Mouse (Mus musculus) CH12.LX (cell line): ENCODE measurements around the gene Stag2.

Experiments
- CTCF ChIP-seq, 2 experiments: IDR thresholded peaks in 1 of 2; conservative IDR thresholded peaks in 1 of 2; 2 replicates each; pipeline ENCODE4 v1.5.1; 2011 to 2012; ENCODE audit warnings: low read depth in 2 of 2, low read length in 2 of 2, improper control_type of control experiment in 1 of 2, inconsistent platforms in 1 of 2, mild to moderate bottlenecking in 1 of 2, moderate library complexity in 1 of 2
- JUN ChIP-seq: IDR thresholded peaks from 2 replicates; pipeline ENCODE4 v1.6.1; 2011; ENCODE audit warnings: low read depth, mild to moderate bottlenecking, low read length, improper control_type of control experiment, moderate library complexity; ENCODE audit not compliant: insufficient read depth
- MAX ChIP-seq: IDR thresholded peaks from 2 replicates; pipeline ENCODE4 v1.6.1; 2011; ENCODE audit warnings: low read length, improper control_type of control experiment
- POLR2A ChIP-seq: IDR thresholded peaks from 2 replicates; pipeline ENCODE4 v1.6.1; 2011; ENCODE audit warnings: low read depth, mild to moderate bottlenecking, improper control_type of control experiment, low read length
- SMC3 ChIP-seq: IDR thresholded peaks from 2 replicates; pipeline ENCODE4 v1.6.1; 2011; ENCODE audit warnings: low read depth, low read length, improper control_type of control experiment
- USF2 ChIP-seq: conservative IDR thresholded peaks from 2 replicates; pipeline ENCODE4 v1.6.1; 2011; ENCODE audit warnings: low read depth, low read length, improper control_type of control experiment

DNA sequence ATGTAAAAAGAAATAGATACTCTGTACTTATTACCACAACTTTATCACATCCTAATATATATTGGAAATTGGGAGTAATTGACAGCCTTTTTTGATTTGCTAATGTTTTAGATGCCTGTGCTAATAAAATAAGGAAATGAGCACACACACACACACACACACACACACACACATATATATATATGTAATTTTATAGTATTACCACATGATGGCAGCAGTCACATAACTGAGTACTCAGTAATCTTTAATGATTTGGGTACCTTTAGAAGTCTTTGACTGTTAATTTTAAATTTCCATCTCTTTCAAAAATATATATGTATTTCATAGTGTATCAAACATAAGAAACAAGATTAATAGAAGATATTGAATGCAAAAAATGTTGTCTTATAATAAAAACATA lies 123.6 kb downstream of the Stag2 start:
- TF ChIP-seq CTCF (conservative IDR thresholded peaks at IDR 0.05 in 1 of 2, IDR thresholded peaks at IDR 0.05 in 1 of 2; ENCODE audit: low read depth in 2 of 2, low read length in 2 of 2) (no peak), POLR2A (no peak), JUN (no peak), USF2 (no peak), MAX (no peak), SMC3 (no peak)
